Mouse (Mus musculus) kidney, embryonic 15.5 days (tissue): ENCODE measurements around the gene Pet100. TPM values are rescaled to one million over a fixed set of nuclear protein-coding genes. Genes with fewer than 3 reads are reported as not detected.

ENCODE experiments used
- ATAC-seq: fragments of 200-750 bp; cut with Nextera tagmentation; replicated peaks from 2 replicates; pipeline ENCODE4 v1.8.0; 2017; ENCODE audit warnings: moderate TSS enrichment; ENCODE audit not compliant: low FRiP score
- H3K27ac ChIP-seq: fragments of 300-500 bp; sonication (generic); 2 replicates; pipeline ENCODE4 v1.5.1; 2015; ENCODE audit warnings: mild to moderate bottlenecking, inconsistent platforms
- H3K27me3 ChIP-seq: fragments of 300-500 bp; sonication (generic); 2 replicates; pipeline ENCODE4 v1.6.1; 2015; ENCODE audit warnings: inconsistent platforms
- H3K36me3 ChIP-seq: fragments of 300-500 bp; sonication (generic); 2 replicates; pipeline ENCODE4 v1.6.1; 2015; ENCODE audit warnings: inconsistent platforms
- H3K4me1 ChIP-seq: fragments of 300-500 bp; sonication (generic); 2 replicates; pipeline ENCODE4 v1.6.1; 2015; ENCODE audit warnings: inconsistent platforms
- H3K4me2 ChIP-seq: fragments of 300-500 bp; sonication (generic); 2 replicates; pipeline ENCODE4 v1.6.1; 2015; ENCODE audit warnings: moderate library complexity, mild to moderate bottlenecking, inconsistent platforms
- H3K4me3 ChIP-seq: fragments of 300-500 bp; sonication (generic); replicated peaks from 2 replicates; pipeline ENCODE4 v1.5.1; 2015; ENCODE audit warnings: mild to moderate bottlenecking, inconsistent platforms
- H3K9ac ChIP-seq: fragments of 300-500 bp; sonication (generic); 2 replicates; pipeline ENCODE4 v1.6.1; 2015; ENCODE audit warnings: mild to moderate bottlenecking, inconsistent platforms
- H3K9me3 ChIP-seq: fragments of 300-500 bp; sonication (generic); replicated peaks from 2 replicates; pipeline ENCODE4 v1.6.1; 2016; ENCODE audit warnings: inconsistent platforms
- WGBS: fragments of 180-500 bp; shearing (Covaris S2); methylation state at CpG from one replicate; pipeline ENCODE4 v1.1.7; 2015; ENCODE audit warnings: mixed read lengths; 5-methylcytosine and 5-hydroxymethylcytosine counted together
- polyA plus RNA-seq: library from polyadenylated mRNA; unstranded; fragments of >200 nt; fragmentation: Nextera tagmentation; extraction: Ambion mirVana; gene quantifications from 2 replicates; pipeline ENCODE4 v1.2.1, GENCODE M21; 2015

The Pet100 gene
- polyA plus RNA-seq, 1 experiment from 2014 or later = 108 TPM

DNA sequence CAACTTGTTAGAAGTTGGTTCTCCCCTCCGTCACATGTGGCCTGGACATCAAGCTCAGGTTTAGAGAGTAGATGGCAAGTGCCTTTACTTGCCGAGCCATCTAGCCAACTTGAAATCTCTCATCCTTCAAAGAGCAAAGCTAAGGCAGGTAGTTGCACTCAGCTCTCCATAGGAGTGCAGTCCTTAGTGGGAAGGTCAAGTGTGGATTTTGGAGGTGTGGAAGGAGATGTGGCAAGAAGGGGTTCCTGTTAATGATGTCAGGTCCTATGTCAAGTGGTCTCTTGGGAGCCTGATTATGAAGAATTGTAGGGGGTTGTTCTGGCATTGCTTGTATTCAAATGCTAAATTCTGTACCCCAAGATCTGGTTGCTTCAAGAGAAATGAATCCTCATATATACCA lies 26.9 kb upstream of the Pet100 start:
- Histone ChIP-seq H3K9ac (no peak overlapping the region), H3K4me3 (no peak overlapping the region), H3K4me2 (no peak overlapping the region), H3K27me3 (no peaks in the 10 kb centered on the region), H3K27ac (no peak overlapping the region), H3K4me1 (peaks cover 3% of the 10 kb centered on the region; the same call in 1 of the 2 replicates), H3K36me3 (peaks cover 9% of the 10 kb centered on the region), H3K9me3 (no peaks in the 10 kb centered on the region)
- whole genome bisulfite sequencing = 85% methylated on average over 2 of the region's 2 CpGs
- ATAC-seq = no peak

DNA sequence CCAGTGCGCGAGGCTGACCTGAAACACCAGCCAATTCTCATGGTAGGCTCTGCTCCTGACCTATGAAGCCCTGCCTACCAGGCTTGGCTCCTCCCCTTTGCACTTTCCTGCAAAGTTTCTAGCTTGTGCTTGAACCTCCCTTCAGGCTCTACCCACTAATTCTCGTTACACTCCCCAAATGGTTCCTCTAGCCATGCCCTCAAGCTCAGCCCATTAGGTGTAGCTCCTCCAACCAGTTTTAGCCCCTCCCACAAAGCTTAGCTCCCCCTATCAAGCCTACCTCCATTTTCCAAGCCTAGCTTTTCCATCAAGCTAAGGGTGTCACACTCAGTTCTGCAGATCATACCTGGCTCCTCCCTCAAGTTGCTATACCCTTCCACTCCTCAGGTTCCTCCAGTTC lies 23.3 kb upstream of the Pet100 start:
- Histone ChIP-seq H3K4me2 (no peak overlapping the region), H3K27ac (no peak overlapping the region), H3K9me3 (no peaks in the 10 kb centered on the region), H3K9ac (no peak overlapping the region), H3K27me3 (no peaks in the 10 kb centered on the region), H3K4me3 (no peak overlapping the region), H3K4me1 (peaks cover 3% of the 10 kb centered on the region; the same call in 1 of the 2 replicates), H3K36me3 (peaks cover 27% of the 10 kb centered on the region)
- no peak for ATAC-seq
- 68% methylated on average over 3 of the region's 3 CpGs for WGBS

DNA sequence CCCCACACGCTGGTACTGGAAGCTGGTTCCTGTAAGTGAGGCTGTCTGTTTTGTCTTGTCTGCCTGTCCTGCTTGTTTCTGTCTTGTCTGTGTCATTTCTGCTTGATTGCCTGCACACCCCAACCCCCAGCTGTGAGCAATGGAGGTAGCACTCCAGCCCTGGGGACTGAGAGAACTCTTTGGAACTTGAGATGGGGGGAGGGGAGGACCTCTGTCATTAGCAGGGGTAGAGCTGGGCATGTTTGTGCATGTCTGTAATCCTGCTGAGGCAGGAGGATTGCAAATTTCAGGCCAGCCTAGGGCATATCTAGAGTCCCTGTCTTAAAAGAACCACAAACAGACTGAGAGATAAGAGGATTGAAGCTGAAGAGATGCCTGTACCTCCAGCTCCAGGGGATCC lies 22.1 kb upstream of the Pet100 start:
- 80% methylated on average over 1 of the region's 1 CpGs for WGBS
- H3K27me3 ChIP-seq = no peaks in the 10 kb centered on the region
- peaks cover 39% of the 10 kb centered on the region for H3K36me3 ChIP-seq
- H3K27ac ChIP-seq = no peak overlapping the region
- no peaks in the 10 kb centered on the region for H3K9me3 ChIP-seq
- no peak overlapping the region for H3K9ac ChIP-seq
- ATAC-seq = no peak
- no peak overlapping the region for H3K4me2 ChIP-seq
- H3K4me1 ChIP-seq = peaks cover 3% of the 10 kb centered on the region; the same call in 1 of the 2 replicates
- no peak overlapping the region for H3K4me3 ChIP-seq

DNA sequence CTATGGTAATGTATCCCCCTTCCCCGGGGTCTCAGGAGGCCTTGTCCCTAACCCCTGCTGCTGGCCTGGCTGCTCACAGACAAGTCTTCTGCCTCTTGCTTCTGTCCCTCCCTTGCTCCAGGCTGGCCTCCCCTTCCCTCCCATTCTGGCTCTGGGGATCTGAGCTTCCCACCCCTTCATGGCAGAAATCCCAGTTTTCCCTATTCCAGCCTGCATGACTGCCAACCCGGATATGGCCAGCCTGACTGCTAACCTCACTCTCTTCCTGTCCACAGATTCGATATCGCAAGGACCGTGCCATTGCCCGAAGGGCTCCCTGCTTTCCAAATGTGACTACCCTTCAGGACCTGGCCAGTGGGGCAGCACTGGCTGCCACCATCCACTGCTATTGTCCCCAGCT lies 20.9 kb upstream of the Pet100 start:
- Histone ChIP-seq H3K4me2 (no peak overlapping the region), H3K27me3 (no peaks in the 10 kb centered on the region), H3K4me3 (no peak overlapping the region), H3K4me1 (peaks cover 3% of the 10 kb centered on the region; the same call in 1 of the 2 replicates), H3K9me3 (no peaks in the 10 kb centered on the region), H3K27ac (no peak overlapping the region), H3K36me3 (peaks cover 48% of the 10 kb centered on the region), H3K9ac (no peak overlapping the region)
- WGBS = 82% methylated on average over 6 of the region's 6 CpGs
- no peak for ATAC-seq

DNA sequence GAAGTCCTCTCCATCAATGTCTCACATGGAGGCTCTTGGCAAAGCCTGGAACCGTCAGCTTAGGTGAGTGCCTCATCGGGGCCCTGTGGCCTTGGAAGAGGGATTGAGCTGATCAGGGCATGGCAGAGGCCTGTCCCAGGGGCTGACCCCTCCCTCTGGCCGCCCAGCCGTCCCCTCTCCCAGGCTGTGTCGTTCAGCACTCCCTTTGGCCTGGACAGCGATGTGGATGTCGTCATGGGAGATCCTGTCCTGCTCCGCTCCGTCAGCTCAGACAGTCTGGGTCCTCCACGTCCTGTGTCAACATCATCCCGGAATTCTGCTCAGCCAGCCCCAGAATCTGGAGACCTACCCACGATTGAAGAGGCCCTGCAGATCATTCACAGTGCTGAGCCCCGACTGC lies 17.9 kb upstream of the Pet100 start:
- 71% methylated on average over 13 of the region's 13 CpGs for WGBS
- Histone ChIP-seq H3K36me3 (peaks cover 71% of the 10 kb centered on the region), H3K4me2 (no peak overlapping the region), H3K4me3 (no peak overlapping the region), H3K27ac (no peak overlapping the region), H3K27me3 (no peaks in the 10 kb centered on the region), H3K9ac (no peak overlapping the region), H3K4me1 (peaks cover 9% of the 10 kb centered on the region), H3K9me3 (no peaks in the 10 kb centered on the region)
- no peak for ATAC-seq

DNA sequence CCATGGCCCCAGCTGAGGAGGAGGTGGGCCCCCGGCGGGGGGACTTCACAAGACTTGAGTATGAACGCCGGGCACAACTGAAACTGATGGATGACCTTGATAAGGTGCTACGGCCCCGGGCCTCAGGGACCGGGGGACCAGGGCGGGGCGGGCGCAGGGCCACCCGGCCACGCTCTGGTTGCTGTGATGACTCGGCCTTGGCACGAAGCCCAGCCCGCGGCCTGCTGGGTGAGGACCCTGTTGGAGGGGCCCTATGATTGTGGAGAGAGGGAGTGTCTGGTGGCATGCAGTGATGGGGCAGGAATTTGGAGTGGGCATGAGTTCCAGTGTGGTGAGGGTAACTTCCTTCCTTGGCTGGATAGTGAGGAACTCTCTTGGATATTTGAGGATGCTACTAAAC lies 14.8 kb upstream of the Pet100 start:
- 81% methylated on average over 16 of the region's 16 CpGs for WGBS
- Histone ChIP-seq H3K9me3 (no peaks in the 10 kb centered on the region), H3K4me2 (no peak overlapping the region), H3K36me3 (peaks cover 91% of the 10 kb centered on the region), H3K4me1 (peaks cover 15% of the 10 kb centered on the region), H3K4me3 (no peak overlapping the region), H3K9ac (no peak overlapping the region), H3K27ac (peak overlapping the region; percentile 57), H3K27me3 (no peaks in the 10 kb centered on the region)
- peak; percentile 40; the same call in 1 of the 2 replicates for ATAC-seq

DNA sequence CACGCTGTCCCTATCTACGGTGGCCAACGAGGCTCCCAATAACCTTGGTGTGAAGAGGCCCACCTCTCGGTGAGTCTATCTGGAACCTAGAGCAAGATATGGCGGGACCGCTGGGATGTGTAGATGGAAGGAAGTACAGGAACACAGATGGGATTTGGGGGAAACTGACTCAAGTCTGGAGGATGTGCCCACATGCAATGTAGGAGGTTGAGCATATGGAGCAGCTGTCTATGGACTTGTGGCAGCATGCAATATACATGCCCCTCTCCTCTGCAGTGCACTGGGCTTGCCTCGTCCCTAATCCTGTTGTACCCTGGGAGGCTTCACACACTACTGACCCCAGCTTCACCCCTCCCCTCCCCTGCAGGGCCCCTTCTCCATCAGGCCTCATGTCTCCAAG lies 13.5 kb upstream of the Pet100 start:
- Histone ChIP-seq H3K36me3 (peaks cover 91% of the 10 kb centered on the region), H3K4me2 (no peak overlapping the region), H3K4me1 (peaks cover 15% of the 10 kb centered on the region), H3K9ac (no peak overlapping the region), H3K27ac (no peak overlapping the region), H3K27me3 (no peaks in the 10 kb centered on the region), H3K4me3 (no peak overlapping the region), H3K9me3 (no peaks in the 10 kb centered on the region)
- ATAC-seq = no peak
- WGBS = 88% methylated on average over 7 of the region's 7 CpGs

DNA sequence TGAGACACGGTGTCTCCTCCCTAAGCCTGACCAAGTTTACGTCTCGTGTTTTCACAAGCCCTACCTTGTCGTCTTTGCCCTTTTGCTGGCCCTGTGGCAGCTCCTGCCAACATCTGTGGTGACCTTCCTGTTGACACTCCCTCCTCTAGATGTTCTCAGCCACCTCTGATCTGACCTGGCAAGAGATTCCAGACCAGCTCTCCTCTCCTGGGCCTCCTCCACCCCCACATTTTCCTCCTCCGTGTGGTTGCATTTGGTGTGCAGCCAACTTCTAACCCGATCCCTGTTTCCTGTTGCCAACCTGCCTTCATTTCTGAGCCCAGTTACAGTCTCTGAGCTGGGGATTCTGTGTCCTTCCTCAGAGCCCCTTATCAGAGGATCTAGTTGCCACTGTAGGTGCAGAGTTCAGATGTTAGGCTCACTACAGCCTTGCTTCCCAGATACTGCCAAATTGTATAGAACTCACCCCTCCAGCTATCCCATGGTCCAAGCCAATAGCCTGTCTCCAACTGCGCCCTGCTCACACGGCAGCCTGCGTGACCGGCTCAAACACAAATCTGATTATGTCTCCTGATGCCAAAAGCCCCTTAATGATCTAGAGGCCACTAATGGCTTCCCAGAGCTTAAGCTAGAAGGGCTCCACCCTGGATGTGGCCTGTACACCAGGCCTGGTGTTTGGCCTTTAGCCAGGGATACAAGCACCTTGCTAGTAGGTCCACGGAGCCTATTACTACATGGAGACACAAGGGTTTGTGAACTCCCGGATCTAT lies 12.1 kb upstream of the Pet100 start:
- ATAC-seq = no peak
- no peak overlapping the region for H3K4me2 ChIP-seq
- H3K9me3 ChIP-seq = no peaks in the 10 kb centered on the region
- peaks cover 91% of the 10 kb centered on the region for H3K36me3 ChIP-seq
- peak overlapping the region; percentile 52 for H3K27ac ChIP-seq
- H3K4me1 ChIP-seq = peaks cover 15% of the 10 kb centered on the region
- WGBS = 64% methylated on average over 12 of the region's 12 CpGs
- H3K27me3 ChIP-seq = no peaks in the 10 kb centered on the region
- H3K4me3 ChIP-seq = no peak overlapping the region
- no peak overlapping the region for H3K9ac ChIP-seq

DNA sequence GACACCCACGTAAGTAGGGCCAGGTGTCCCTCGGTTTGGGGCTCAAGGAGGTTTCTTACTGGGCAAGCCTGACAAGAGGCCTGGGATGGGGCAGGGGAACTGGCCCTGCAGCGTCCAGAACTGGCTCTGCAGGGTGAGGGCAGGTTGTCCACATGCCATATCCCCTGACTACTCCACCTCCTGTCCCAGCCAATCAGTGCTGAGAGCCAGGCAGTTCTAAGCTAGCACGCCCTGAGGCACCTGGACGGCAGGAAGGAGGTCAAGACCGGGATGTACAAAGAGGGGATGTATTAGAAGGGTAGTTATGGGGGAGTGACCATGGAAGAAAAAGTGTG lies 11.6 kb upstream of the Pet100 start:
- ATAC-seq = no peak; the same call in 1 of the 2 replicates
- no peak overlapping the region for H3K4me3 ChIP-seq
- H3K36me3 ChIP-seq = peaks cover 91% of the 10 kb centered on the region
- no peaks in the 10 kb centered on the region for H3K9me3 ChIP-seq
- no peak overlapping the region for H3K4me2 ChIP-seq
- H3K9ac ChIP-seq = no peak overlapping the region
- peaks cover 15% of the 10 kb centered on the region for H3K4me1 ChIP-seq
- 79% methylated on average over 6 of the region's 6 CpGs for whole genome bisulfite sequencing
- peak overlapping the region; percentile 52 for H3K27ac ChIP-seq
- H3K27me3 ChIP-seq = no peaks in the 10 kb centered on the region

DNA sequence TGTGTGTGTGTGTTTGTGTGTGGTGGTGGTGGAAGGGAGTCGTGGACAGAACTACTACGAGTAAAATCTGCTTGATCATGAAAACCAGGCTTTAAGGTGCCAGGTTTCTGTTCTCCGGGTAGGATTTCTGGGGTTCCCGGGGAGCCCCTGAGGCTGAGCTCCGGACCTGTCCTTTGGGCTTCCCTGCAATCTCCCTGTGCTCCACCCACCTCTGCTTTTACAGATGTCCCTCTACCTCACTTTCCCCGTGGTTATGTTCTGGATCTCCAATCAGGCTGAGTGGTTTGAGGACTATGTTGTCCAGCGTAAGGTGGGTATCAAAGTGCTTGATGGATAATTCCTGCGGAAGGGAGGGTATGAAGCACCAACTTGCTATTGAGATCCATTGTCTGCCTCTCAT lies 771 bp downstream of the Pet100 start:
- WGBS = 56% methylated on average over 8 of the region's 8 CpGs
- Histone ChIP-seq H3K9me3 (no peaks in the 10 kb centered on the region), H3K4me1 (peaks cover 16% of the 10 kb centered on the region), H3K27me3 (no peaks in the 10 kb centered on the region), H3K27ac (no peak overlapping the region), H3K4me3 (peak overlapping the region; percentile 90), H3K36me3 (peaks cover 25% of the 10 kb centered on the region), H3K9ac (peak overlapping the region; percentile 68), H3K4me2 (peak overlapping the region; percentile 79)
- no peak for ATAC-seq

DNA sequence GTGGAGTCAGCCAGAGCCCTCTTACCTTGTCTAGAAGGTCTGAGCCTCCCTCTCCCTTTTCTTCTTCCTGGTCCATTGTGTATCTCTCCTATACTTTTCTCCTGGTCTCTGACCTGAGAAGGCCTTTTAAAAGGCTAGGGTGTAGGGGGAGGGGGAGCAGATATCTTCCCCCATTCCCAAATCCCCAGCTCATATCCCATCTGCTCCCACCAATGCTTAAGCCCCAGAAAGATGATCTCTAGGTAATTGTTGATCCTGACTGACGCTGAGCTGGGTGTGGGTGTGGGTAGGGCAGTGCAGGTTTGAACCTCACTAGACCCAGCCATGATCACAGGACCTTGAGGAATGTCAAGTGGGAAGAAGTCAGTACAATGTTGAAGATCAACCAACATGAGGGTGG lies 4.1 kb downstream of the Pet100 start, which contains the start of gene Pcp2:
Gene Pcp2 (minus strand): TSS at position 101 of the 400 bp plus-strand sequence.
- H3K4me1 ChIP-seq = peaks cover 9% of the 10 kb centered on the region
- WGBS = 60% methylated on average over 1 of the region's 1 CpGs
- no peak within 1 kb of the TSS for H3K4me3 ChIP-seq
- ATAC-seq = no peak
- 0 out of 2 replicates have a peak, but pooled peaks cover 6% of the 10 kb centered on the region for H3K36me3 ChIP-seq
- H3K27ac ChIP-seq = no peak within 1 kb of the TSS
- H3K9me3 ChIP-seq = no peaks in the 10 kb centered on the region
- peaks cover 19% of the 10 kb centered on the region for H3K27me3 ChIP-seq
- no peak within 1 kb of the TSS for H3K9ac ChIP-seq
- H3K4me2 ChIP-seq = no peak within 1 kb of the TSS

DNA sequence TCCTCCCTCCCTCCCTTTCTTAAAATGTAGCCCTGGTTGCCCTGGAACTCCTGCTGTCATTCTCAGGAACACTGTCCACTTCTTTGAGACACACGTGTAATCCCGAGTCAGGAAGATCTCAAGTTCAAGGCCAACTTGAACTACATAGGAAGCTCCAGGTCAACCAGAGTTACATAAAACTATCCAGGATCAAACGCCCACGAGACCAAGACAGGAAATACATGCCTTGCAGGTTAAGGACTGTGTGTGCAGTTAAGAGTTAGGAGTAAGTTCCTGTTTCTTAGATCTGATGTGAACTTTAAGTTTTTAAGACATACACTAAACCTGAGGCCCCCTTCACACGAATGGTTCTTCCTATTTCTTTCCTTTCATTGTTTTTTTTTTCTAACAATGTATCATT lies 5.6 kb downstream of the Pet100 start:
- Histone ChIP-seq H3K4me3 (no peak overlapping the region), H3K9me3 (no peaks in the 10 kb centered on the region), H3K9ac (no peak overlapping the region), H3K36me3 (0 out of 2 replicates have a peak, but pooled peaks cover 6% of the 10 kb centered on the region), H3K27me3 (peaks cover 19% of the 10 kb centered on the region), H3K4me2 (no peak overlapping the region), H3K4me1 (peaks cover 21% of the 10 kb centered on the region), H3K27ac (no peak overlapping the region)
- no peak for ATAC-seq
- WGBS = 49% methylated on average over 5 of the region's 5 CpGs

DNA sequence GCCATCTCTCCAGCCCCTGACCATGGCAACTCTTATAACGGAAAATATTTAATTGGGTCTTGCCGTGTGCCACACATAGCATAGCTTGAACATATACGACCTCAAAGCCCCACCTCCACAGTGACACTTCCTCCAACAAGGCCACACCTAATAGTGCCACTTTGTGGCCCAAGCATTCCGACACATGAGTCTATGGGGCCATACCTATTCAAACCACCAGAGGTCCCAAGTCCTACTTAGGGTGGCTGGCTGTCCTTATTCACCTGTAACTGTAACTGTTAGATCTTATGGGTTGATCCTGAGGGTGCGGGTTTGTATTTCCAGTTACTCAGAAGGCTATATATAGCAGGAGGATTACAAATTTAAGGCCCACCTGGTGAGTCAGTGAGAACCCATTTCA lies 6.7 kb downstream of the Pet100 start:
- WGBS = 26% methylated on average over 5 of the region's 5 CpGs
- Histone ChIP-seq H3K4me3 (no peak overlapping the region), H3K27ac (no peak overlapping the region), H3K4me2 (no peak overlapping the region), H3K9ac (no peak overlapping the region), H3K27me3 (peaks cover 19% of the 10 kb centered on the region), H3K9me3 (no peaks in the 10 kb centered on the region), H3K4me1 (peaks cover 18% of the 10 kb centered on the region), H3K36me3 (0 out of 2 replicates have a peak, but pooled peaks cover 4% of the 10 kb centered on the region)
- no peak for ATAC-seq
